Mouse (Mus musculus) gastrocnemius, postnatal 36 days (tissue): ENCODE results near the gene Zfand3. TPM values are rescaled to one million over a fixed set of nuclear protein-coding genes. Genes with fewer than 3 reads are reported as not detected.

ENCODE experiments used
- DNase-seq, 2 experiments: peaks; one replicate each; pipeline ENCODE4 v3.0.0; 2022
- intact Hi-C: fragments of 180-260 bp; cut with DNase I; formaldehyde crosslinking; loops from one replicate; pipeline ENCODE4 v1.15.1; 2025
- total RNA-seq, 2 experiments: library from RNA; stranded (reverse); gene quantifications; 2 replicates each; pipeline ENCODE4 v1.2.3; 2021

Zfand3 gene
- total RNA-seq, 2 experiments from 2014 or later, result 155 to 159 TPM

- no peak for DNase-seq
- intact Hi-C loops, result no loop called here
These were observed 40.6 kb downstream of the Zfand3 start for GRCm38 (mm10) chr17:30045181-30045580.

- intact Hi-C loops, result no loop called here
- no peak for DNase-seq
These were observed 42.1 kb downstream of the Zfand3 start for GRCm38 (mm10) chr17:30046654-30047053.

GRCm38 (mm10) chr17:30051523-30052346 lies 47.2 kb downstream of the Zfand3 start:
- DNase-seq, result no peak
- intact Hi-C loops, result no loop called here

GRCm38 (mm10) chr17:30052347-30052742 lies 47.8 kb downstream of the Zfand3 start:
- DNase-seq, result no peak
- intact Hi-C loops, result no loop called here

GRCm38 (mm10) chr17:30053463-30053862 lies 48.9 kb downstream of the Zfand3 start:
- intact Hi-C loops, result no loop called here
- no peak for DNase-seq

GRCm38 (mm10) chr17:30053871-30054270 lies 49.3 kb downstream of the Zfand3 start:
- intact Hi-C loops, result no loop called here
- no peak for DNase-seq

GRCm38 (mm10) chr17:30056226-30056625 lies 51.7 kb downstream of the Zfand3 start:
- no peak for DNase-seq
- intact Hi-C loops, result no loop called here

- intact Hi-C loops, result no loop called here
- DNase-seq, result no peak
These were observed 54.1 kb downstream of the Zfand3 start for GRCm38 (mm10) chr17:30058594-30058993.

GRCm38 (mm10) chr17:30059066-30059465 lies 54.5 kb downstream of the Zfand3 start:
- intact Hi-C loops, result no loop called here
- no peak for DNase-seq

- DNase-seq, result no peak
- intact Hi-C loops, result no loop called here
These were observed 56.7 kb downstream of the Zfand3 start for GRCm38 (mm10) chr17:30061100-30061837.

- intact Hi-C loops, result no loop called here
- DNase-seq, result no peak
These were observed 59.3 kb downstream of the Zfand3 start for GRCm38 (mm10) chr17:30063849-30064248.

GRCm38 (mm10) chr17:30064746-30065145 lies 60.2 kb downstream of the Zfand3 start:
- intact Hi-C loops, result no loop called here
- no peak for DNase-seq

GRCm38 (mm10) chr17:30069776-30070175 lies 65.2 kb downstream of the Zfand3 start:
- no peak for DNase-seq
- intact Hi-C loops, result no loop called here

- intact Hi-C loops, result no loop called here
- no peak for DNase-seq
These were observed 66.1 kb downstream of the Zfand3 start for GRCm38 (mm10) chr17:30070631-30071030.

- intact Hi-C loops, result no loop called here
- no peak for DNase-seq
These were observed 68.1 kb downstream of the Zfand3 start for GRCm38 (mm10) chr17:30072613-30073012.

- DNase-seq, result no peak
- intact Hi-C loops, result no loop called here
These were observed 71.4 kb downstream of the Zfand3 start for GRCm38 (mm10) chr17:30075896-30076295.

- DNase-seq, result no peak
- intact Hi-C loops, result no loop called here
These were observed 79.5 kb downstream of the Zfand3 start for GRCm38 (mm10) chr17:30084007-30084406.

GRCm38 (mm10) chr17:30086695-30087094 lies 82.2 kb downstream of the Zfand3 start:
- DNase-seq, result no peak
- intact Hi-C loops, result no loop called here

GRCm38 (mm10) chr17:30088431-30088830 lies 83.9 kb downstream of the Zfand3 start:
- no peak for DNase-seq
- intact Hi-C loops, result no loop called here

GRCm38 (mm10) chr17:30090416-30090815 lies 85.9 kb downstream of the Zfand3 start:
- no peak for DNase-seq
- intact Hi-C loops, result no loop called here

- no peak for DNase-seq
- intact Hi-C loops, result no loop called here
These were observed 88.7 kb downstream of the Zfand3 start for GRCm38 (mm10) chr17:30093148-30093749.
